Mouse (Mus musculus) lung, postnatal 0 days (tissue): Measurements from ENCODE around the gene Phykpl.

Source experiments
- CTCF ChIP-seq: IDR thresholded peaks from 2 replicates; pipeline ENCODE4 v1.5.1; 2016; ENCODE audit warnings: antibody characterized with exemption, mild to moderate bottlenecking
- EP300 ChIP-seq: IDR thresholded peaks from 2 replicates; pipeline ENCODE4 v1.6.1; 2016; ENCODE audit warnings: antibody characterized with exemption, mild to moderate bottlenecking, control low read depth

DNA sequence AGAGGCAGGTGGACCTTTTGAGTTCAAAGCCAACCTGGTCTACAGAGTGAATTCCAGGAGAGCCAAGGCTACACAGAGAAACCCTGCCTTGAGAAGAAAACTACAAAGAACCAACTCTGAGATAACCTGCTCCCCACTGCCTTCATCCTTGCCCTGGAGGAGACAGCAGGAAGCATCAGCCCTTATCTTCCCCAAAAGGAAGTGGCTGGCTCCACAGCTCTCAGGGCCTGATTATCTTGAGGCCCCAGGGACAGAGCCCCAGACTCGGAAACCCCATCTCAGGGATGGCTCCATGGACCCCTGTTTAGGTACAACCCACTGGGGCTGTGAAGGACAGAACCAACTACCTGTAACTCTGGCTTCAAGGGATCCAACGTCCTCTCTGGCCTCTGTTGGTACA, 40.1 kb upstream of the Phykpl start:
- TF ChIP-seq CTCF (no peak), EP300 (no peak)
